Mouse (Mus musculus) midbrain, embryonic 15.5 days (tissue): Measurements from ENCODE around the gene Srrm1. TPM values are rescaled to one million over a fixed set of nuclear protein-coding genes. Genes with fewer than 3 reads are reported as not detected.
"Not testable (repeated sequence)": the region's sequence is repeated elsewhere in the genome, so short reads cannot be mapped to it uniquely, and the experiment has no call there.

Experiments
- ATAC-seq: fragments of 200-750 bp; cut with Nextera tagmentation; replicated peaks from 2 replicates; pipeline ENCODE4 v1.8.0; 2017; ENCODE audit warnings: moderate TSS enrichment
- H3K27ac ChIP-seq: fragments of 300-500 bp; sonication (generic); 2 replicates; pipeline ENCODE4 v1.5.1; 2015; ENCODE audit warnings: mild to moderate bottlenecking, inconsistent platforms
- H3K27me3 ChIP-seq: fragments of 300-500 bp; sonication (generic); replicated peaks from 2 replicates; pipeline ENCODE4 v1.6.1; 2015; ENCODE audit warnings: inconsistent platforms
- H3K36me3 ChIP-seq: fragments of 300-500 bp; sonication (generic); replicated peaks from 2 replicates; pipeline ENCODE4 v1.6.1; 2015; ENCODE audit warnings: inconsistent platforms
- H3K4me1 ChIP-seq: fragments of 300-500 bp; sonication (generic); 2 replicates; pipeline ENCODE4 v1.6.1; 2015; ENCODE audit warnings: inconsistent platforms
- H3K4me2 ChIP-seq: fragments of 300-500 bp; sonication (generic); 2 replicates; pipeline ENCODE4 v1.6.1; 2015; ENCODE audit warnings: inconsistent platforms, mild to moderate bottlenecking, moderate library complexity
- H3K4me3 ChIP-seq: fragments of 300-500 bp; sonication (generic); 2 replicates; pipeline ENCODE4 v1.5.1; 2015; ENCODE audit warnings: mild to moderate bottlenecking, inconsistent platforms
- H3K9ac ChIP-seq: fragments of 300-500 bp; sonication (generic); 2 replicates; pipeline ENCODE4 v1.6.1; 2015; ENCODE audit warnings: mild to moderate bottlenecking, inconsistent platforms
- H3K9me3 ChIP-seq: fragments of 300-500 bp; sonication (generic); 2 replicates; pipeline ENCODE4 v1.6.1; 2016; ENCODE audit warnings: inconsistent platforms
- WGBS: fragments of 180-500 bp; shearing (Covaris S2); methylation state at CpG from one replicate; pipeline ENCODE4 v1.1.7; 2015; ENCODE audit warnings: mixed read lengths; 5-methylcytosine and 5-hydroxymethylcytosine counted together
- polyA plus RNA-seq: library from polyadenylated mRNA; unstranded; fragments of >200 nt; fragmentation: Nextera tagmentation; extraction: Ambion mirVana; gene quantifications from 2 replicates; pipeline ENCODE4 v1.2.1, GENCODE M21; 2015

The Srrm1 gene
- polyA plus RNA-seq, 1 experiment from 2014 or later, result 185 TPM

- WGBS, result 96% methylated on average over 3 of the region's 3 CpGs
- no peaks in the 10 kb centered on the region for H3K9me3 ChIP-seq
- no peak overlapping the region for H3K27ac ChIP-seq
- H3K9ac ChIP-seq, result no peak overlapping the region
- no peaks in the 10 kb centered on the region for H3K36me3 ChIP-seq
- no peaks in the 10 kb centered on the region for H3K27me3 ChIP-seq
- peaks cover 6% of the 10 kb centered on the region; the same call in 1 of the 2 replicates for H3K4me1 ChIP-seq
- H3K4me2 ChIP-seq, result no peak overlapping the region
- ATAC-seq, result no peak
- H3K4me3 ChIP-seq, result no peak overlapping the region
Measured at GRCm38 (mm10) chr4:135293813-135294212, 59.3 kb downstream of the Srrm1 start.

DNA sequence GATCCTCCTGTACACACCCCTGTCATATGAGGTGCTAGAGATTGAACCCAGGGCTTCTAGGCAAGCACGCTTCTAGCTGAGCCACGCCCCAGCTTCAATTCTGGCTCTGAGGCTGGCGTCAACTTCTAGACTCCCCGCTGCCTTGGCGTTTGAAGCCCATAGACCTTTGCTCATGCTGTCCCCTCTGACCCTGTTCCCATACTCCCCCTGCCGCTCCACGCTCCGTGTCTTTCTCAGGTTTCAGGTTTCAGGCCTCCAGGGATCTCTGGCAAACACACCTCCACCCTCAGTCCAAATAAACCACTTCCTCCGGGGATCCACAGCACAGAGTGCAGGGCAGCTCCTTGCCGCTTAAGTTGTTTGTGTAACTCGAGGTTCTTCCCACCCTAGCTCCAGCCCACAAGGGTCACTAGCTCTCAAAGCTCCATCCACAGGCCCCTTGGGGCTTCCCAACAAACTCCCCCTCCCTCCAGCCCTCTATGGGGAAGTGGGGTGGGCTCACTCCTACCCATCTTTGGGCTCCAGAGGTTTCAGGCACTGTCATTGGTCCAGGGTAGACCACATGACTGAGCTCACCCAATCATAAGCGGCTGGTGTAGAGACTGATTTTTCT lies 60.5 kb downstream of the Srrm1 start:
- H3K9ac ChIP-seq, result no peak overlapping the region
- ATAC-seq, result no peak
- 15% methylated on average over 12 of the region's 12 CpGs for WGBS
- H3K4me3 ChIP-seq, result no peak overlapping the region
- no peaks in the 10 kb centered on the region for H3K4me1 ChIP-seq
- H3K27ac ChIP-seq, result no peak overlapping the region
- no peaks in the 10 kb centered on the region for H3K36me3 ChIP-seq
- no peak overlapping the region for H3K4me2 ChIP-seq
- H3K27me3 ChIP-seq, result no peaks in the 10 kb centered on the region
- H3K9me3 ChIP-seq, result no peaks in the 10 kb centered on the region

DNA sequence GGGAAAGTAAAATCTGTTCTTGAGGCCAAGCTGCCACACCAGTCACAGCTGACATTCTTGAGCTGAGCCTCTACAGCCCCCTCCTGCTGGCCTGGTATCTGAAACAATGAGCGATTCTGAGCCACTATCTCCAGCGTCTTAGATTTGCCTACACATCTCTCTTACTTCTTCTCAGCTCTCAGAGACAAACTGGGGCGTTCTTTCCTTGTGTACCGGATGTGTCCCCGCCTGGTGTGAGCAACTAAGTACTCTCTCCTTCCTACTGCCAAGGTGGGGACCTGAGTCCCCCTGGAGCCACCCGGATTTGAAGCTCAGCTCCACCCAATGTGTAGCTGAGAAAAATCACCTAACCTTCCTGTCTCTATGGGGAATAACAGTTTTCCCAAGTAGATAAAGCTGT lies 61.3 kb downstream of the Srrm1 start:
- no peaks in the 10 kb centered on the region for H3K4me1 ChIP-seq
- WGBS, result 58% methylated on average over 6 of the region's 6 CpGs

DNA sequence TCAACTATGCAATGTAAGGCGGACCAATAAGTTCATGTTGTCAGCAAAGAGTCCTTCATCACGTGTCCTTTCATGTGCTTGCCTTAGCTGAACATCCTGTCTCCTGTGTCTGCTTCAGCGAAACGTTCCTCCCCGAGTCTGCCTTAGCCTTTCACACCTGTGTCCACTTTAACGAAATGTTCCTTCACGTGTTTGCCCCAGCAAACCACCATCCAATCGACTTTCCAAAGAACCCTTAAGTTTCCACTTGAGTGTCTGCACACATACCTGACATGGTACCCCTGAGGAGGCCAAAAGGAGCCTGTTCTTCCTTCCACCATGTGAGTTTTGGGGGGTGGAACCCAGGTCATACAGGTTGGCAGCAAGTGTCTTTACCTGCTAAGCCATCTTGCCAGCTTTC lies 61.9 kb downstream of the Srrm1 start:
- H3K9ac ChIP-seq, result no peak overlapping the region
- ATAC-seq, result no peak
- no peaks in the 10 kb centered on the region for H3K9me3 ChIP-seq
- H3K4me3 ChIP-seq, result no peak overlapping the region
- no peaks in the 10 kb centered on the region for H3K4me1 ChIP-seq
- no peaks in the 10 kb centered on the region for H3K27me3 ChIP-seq
- no peak overlapping the region for H3K27ac ChIP-seq
- WGBS, result 93% methylated on average over 8 of the region's 8 CpGs
- H3K4me2 ChIP-seq, result no peak overlapping the region
- H3K36me3 ChIP-seq, result no peaks in the 10 kb centered on the region

More for the DNA sequence above, 61.3 kb downstream of the Srrm1 start:
- ATAC-seq, result no peak
- H3K4me3 ChIP-seq, result no peak overlapping the region
- no peak overlapping the region for H3K27ac ChIP-seq
- H3K36me3 ChIP-seq, result no peaks in the 10 kb centered on the region
- H3K4me2 ChIP-seq, result no peak overlapping the region
- H3K9ac ChIP-seq, result no peak overlapping the region
- H3K27me3 ChIP-seq, result no peaks in the 10 kb centered on the region
- H3K9me3 ChIP-seq, result no peaks in the 10 kb centered on the region

- no peak overlapping the region for H3K9ac ChIP-seq
- H3K27me3 ChIP-seq, result no peaks in the 10 kb centered on the region
- H3K27ac ChIP-seq, result no peak overlapping the region
- 73% methylated on average over 3 of the region's 3 CpGs for WGBS
- no peaks in the 10 kb centered on the region for H3K4me1 ChIP-seq
- H3K4me2 ChIP-seq, result no peak overlapping the region
- H3K36me3 ChIP-seq, result no peaks in the 10 kb centered on the region
- H3K4me3 ChIP-seq, result no peak overlapping the region
- no peak for ATAC-seq
- no peaks in the 10 kb centered on the region for H3K9me3 ChIP-seq
Measured at GRCm38 (mm10) chr4:135287975-135288374, 65.1 kb downstream of the Srrm1 start.

DNA sequence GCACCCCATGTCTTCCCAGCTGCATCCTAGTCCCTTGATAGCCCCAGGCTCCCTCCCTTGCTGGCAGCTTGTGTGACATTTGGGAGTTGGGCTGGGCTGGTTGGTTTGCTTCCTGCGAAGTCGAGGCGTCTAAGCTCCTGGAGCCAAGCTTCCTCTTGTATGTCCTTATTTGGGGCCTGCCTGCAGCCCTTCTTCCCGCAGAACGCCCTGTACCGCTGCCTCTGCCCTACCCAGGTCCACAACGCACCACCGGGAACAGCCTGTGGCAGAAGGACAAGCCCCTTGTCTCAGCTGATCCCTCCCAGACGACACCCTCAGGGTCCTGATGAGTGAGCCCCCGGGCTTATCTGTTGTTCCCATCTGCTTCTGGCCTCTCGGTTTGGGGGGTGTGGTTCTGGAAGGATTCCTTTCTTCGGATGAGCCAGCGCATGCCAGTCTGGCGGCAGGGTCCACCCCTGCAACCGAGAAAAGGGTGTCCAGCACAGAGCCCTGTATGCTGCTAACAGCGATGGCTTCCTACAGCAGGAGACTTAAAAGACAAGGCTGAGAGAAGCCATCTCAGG lies 66.2 kb downstream of the Srrm1 start:
- no peak for ATAC-seq
- Histone ChIP-seq H3K4me1 (no peaks in the 10 kb centered on the region), H3K27me3 (no peaks in the 10 kb centered on the region), H3K36me3 (no peaks in the 10 kb centered on the region), H3K4me3 (no peak overlapping the region), H3K27ac (no peak overlapping the region), H3K9ac (no peak overlapping the region), H3K4me2 (no peak overlapping the region), H3K9me3 (no peaks in the 10 kb centered on the region)
- 9% methylated on average over 16 of the region's 16 CpGs for WGBS

DNA sequence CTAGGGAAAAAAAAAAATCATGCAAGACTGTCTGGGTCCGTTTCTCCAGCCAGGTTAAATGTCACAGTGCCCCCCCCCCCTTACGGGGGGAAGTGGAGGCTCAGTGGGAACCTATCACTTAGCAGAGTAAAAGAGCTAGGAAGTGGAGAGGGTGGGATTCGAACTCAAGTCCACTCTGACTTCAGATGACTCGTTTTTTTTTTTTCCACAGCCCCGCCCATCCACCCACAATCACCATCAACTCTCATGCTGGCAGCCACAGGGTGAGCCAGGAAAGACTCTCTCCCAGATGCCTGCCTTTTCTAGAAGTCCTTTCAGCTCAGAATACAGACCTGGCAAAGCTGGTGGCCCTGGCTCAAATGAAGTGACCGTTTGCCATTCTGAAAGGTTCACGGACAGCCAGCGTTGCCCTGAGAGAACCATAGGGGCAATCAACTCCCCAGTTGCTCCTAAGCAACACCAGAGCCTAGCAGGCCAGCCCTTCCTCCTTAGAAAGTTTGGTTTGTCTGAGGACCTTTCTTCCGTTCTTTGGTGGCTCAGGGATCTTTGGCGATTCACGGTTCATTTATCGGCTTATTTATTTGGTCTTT lies 67.0 kb downstream of the Srrm1 start:
- ATAC-seq, result no peak
- no peak overlapping the region for H3K27ac ChIP-seq
- 63% methylated on average over 12 of the region's 12 CpGs for WGBS
- H3K4me3 ChIP-seq, result no peak overlapping the region
- H3K36me3 ChIP-seq, result no peaks in the 10 kb centered on the region
- no peaks in the 10 kb centered on the region for H3K9me3 ChIP-seq
- H3K9ac ChIP-seq, result no peak overlapping the region
- no peak overlapping the region for H3K4me2 ChIP-seq
- no peaks in the 10 kb centered on the region for H3K27me3 ChIP-seq
- no peaks in the 10 kb centered on the region for H3K4me1 ChIP-seq

- 62% methylated on average over 8 of the region's 8 CpGs for WGBS
Measured at GRCm38 (mm10) chr4:135285436-135285835, 67.7 kb downstream of the Srrm1 start.

GRCm38 (mm10) chr4:135283875-135284274 lies 69.2 kb downstream of the Srrm1 start:
- no peaks in the 10 kb centered on the region for H3K27me3 ChIP-seq
- H3K9ac ChIP-seq, result no peak overlapping the region
- no peak overlapping the region for H3K27ac ChIP-seq
- H3K36me3 ChIP-seq, result no peaks in the 10 kb centered on the region
- ATAC-seq, result no peak
- no peak overlapping the region for H3K4me3 ChIP-seq
- WGBS, result 90% methylated on average over 7 of the region's 7 CpGs
- no peaks in the 10 kb centered on the region for H3K9me3 ChIP-seq
- H3K4me1 ChIP-seq, result no peaks in the 10 kb centered on the region
- no peak overlapping the region for H3K4me2 ChIP-seq

More at GRCm38 (mm10) chr4:135285436-135285835, 67.7 kb downstream of the Srrm1 start:
- ATAC-seq, result no peak
- Histone ChIP-seq H3K27me3 (no peaks in the 10 kb centered on the region), H3K4me3 (no peak overlapping the region), H3K36me3 (no peaks in the 10 kb centered on the region), H3K27ac (no peak overlapping the region), H3K4me1 (no peaks in the 10 kb centered on the region), H3K9ac (no peak overlapping the region), H3K9me3 (no peaks in the 10 kb centered on the region), H3K4me2 (no peak overlapping the region)

DNA sequence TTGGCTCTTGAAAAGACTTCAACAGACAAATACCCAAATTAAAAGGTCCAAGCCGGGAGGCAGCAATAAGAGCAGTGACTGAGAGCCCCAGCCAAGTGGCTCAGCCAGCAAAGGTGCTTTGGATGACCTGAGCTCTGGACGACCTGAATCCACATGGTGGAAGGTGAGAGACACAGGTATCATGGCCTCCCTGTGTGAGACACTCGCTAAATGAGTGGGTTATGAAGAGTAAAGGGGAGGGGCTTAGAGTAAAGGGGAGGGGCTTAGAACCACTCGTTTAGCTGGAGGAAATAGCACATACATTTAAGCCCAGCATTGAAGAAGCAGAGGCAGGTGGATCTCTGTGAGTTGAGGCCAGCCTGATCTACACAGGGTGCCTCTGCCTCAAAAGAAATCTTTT lies 69.7 kb downstream of the Srrm1 start:
- ATAC-seq, result no peak
- Histone ChIP-seq H3K27ac (no peak overlapping the region), H3K4me1 (no peaks in the 10 kb centered on the region), H3K27me3 (no peaks in the 10 kb centered on the region), H3K9ac (no peak overlapping the region), H3K4me2 (no peak overlapping the region), H3K4me3 (no peak overlapping the region), H3K36me3 (no peaks in the 10 kb centered on the region), H3K9me3 (no peaks in the 10 kb centered on the region)
- 85% methylated on average over 4 of the region's 4 CpGs for WGBS

GRCm38 (mm10) chr4:135282651-135283290 lies 70.3 kb downstream of the Srrm1 start:
- Histone ChIP-seq H3K4me1 (no peaks in the 10 kb centered on the region), H3K9ac (no peak overlapping the region), H3K4me3 (no peak overlapping the region), H3K9me3 (no peaks in the 10 kb centered on the region), H3K36me3 (no peaks in the 10 kb centered on the region), H3K4me2 (no peak overlapping the region), H3K27ac (no peak overlapping the region), H3K27me3 (no peaks in the 10 kb centered on the region)
- 66% methylated on average over 13 of the region's 13 CpGs for WGBS
- ATAC-seq, result no peak

DNA sequence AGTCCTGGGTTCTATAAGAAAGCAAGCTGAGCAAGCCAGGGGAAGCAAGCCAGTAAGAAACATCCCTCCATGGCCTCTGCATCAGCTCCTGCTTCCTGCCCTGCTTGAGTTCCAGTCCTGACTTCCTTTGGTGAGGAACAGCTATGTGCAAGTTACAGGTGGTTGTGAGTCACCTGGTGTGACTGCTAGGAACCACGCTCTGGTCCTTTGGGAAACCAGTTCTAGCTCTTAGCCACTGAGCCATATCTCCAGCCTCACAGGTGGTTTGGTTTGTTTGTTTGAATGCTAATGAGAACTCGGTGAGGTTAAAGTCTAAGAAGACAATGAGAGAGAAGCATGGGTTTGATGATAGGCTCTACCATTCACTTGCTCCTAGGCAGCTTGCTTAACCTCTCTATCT lies 73.1 kb downstream of the Srrm1 start:
- H3K27me3 ChIP-seq, H3K4me1 ChIP-seq, H3K4me3 ChIP-seq, H3K27ac ChIP-seq, H3K9me3 ChIP-seq, ATAC-seq, H3K4me2 ChIP-seq, H3K9ac ChIP-seq, H3K36me3 ChIP-seq: not testable (repeated sequence)
- WGBS, result 77% methylated on average over 2 of the region's 2 CpGs
